Mouse (Mus musculus) ES-E14 (cell line): ENCODE measurements around the gene 4833423E24Rik.

Source experiments
- CHD2 ChIP-seq: IDR thresholded peaks from 2 replicates; pipeline ENCODE4 v1.6.1; 2014; ENCODE audit warnings: mild to moderate bottlenecking, low read depth, low read length, inconsistent platforms
- HCFC1 ChIP-seq: IDR thresholded peaks from 2 replicates; pipeline ENCODE4 v1.6.1; 2012; ENCODE audit warnings: low read length, inconsistent platforms, borderline replicate concordance; ENCODE audit not compliant: insufficient read depth
- MAFK ChIP-seq: IDR thresholded peaks from 2 replicates; pipeline ENCODE4 v1.6.1; 2014; ENCODE audit warnings: mild to moderate bottlenecking, low read depth, low read length, inconsistent platforms; ENCODE audit not compliant: insufficient read depth
- ZNF384 ChIP-seq: IDR thresholded peaks from 2 replicates; pipeline ENCODE4 v1.6.1; 2012; ENCODE audit warnings: low read depth, low read length, inconsistent platforms

DNA sequence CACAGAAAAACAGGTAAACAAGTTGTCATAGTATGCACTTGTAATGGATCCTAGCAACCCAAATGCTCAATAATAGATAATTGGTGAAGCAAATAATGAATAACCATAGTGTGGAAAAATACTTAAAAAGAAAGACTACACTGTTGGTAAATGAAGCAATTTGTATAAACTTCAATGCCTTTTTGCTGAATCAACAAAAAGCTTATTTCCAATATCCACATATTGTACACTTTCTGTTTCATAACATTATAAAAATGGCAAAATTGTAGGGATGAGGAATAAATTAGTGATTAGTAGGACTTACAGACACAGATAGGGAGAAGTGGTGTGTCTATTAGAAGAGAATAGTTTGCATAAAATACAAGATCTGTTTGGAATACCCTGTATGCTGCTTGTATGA, 76.3 kb downstream of the 4833423E24Rik start:
- TF ChIP-seq ZNF384 (no peak), HCFC1 (no peak), MAFK (peak; percentile 68), CHD2 (no peak)
